Mouse (Mus musculus): ENCODE data around the gene Tradd.
A peak's percentile ranks its signal among the peaks of the same experiment; 100 is the strongest.
"Not testable (repeated sequence)": the region's sequence is repeated elsewhere in the genome, so short reads cannot be mapped to it uniquely, and the experiment has no call there.

Tradd gene

GRCm38 (mm10) chr8:105235206-105235605, 29.2 kb downstream of the Tradd start:
- DNase-seq, result no peak

- DNase-seq, result peak; percentile 29
Observed at GRCm38 (mm10) chr8:105233126-105233935, 31.1 kb downstream of the Tradd start.

GRCm38 (mm10) chr8:105232321-105232693, 32.1 kb downstream of the Tradd start:
- DNase-seq, result not testable (repeated sequence)

GRCm38 (mm10) chr8:105231503-105232320, 32.7 kb downstream of the Tradd start:
- no peak for DNase-seq

GRCm38 (mm10) chr8:105225917-105226316, 38.5 kb downstream of the Tradd start:
- DNase-seq, result no peak

GRCm38 (mm10) chr8:105225272-105225593, 39.2 kb downstream of the Tradd start:
- DNase-seq, result no peak

- peak; percentile 96 for DNase-seq
Observed at GRCm38 (mm10) chr8:105224413-105225271, 39.8 kb downstream of the Tradd start, which contains the start of gene D230025D16Rik. D230025D16Rik (plus strand) TSS chr8:105225145.

- no peak for DNase-seq
Observed at GRCm38 (mm10) chr8:105223850-105224249, 40.6 kb downstream of the Tradd start.

- no peak for DNase-seq
Observed at GRCm38 (mm10) chr8:105217926-105218522, 46.4 kb downstream of the Tradd start.

- DNase-seq, result no peak
Observed at GRCm38 (mm10) chr8:105214104-105214503, 50.3 kb downstream of the Tradd start.

- no peak for DNase-seq
Observed at GRCm38 (mm10) chr8:105209153-105210110, 55.0 kb downstream of the Tradd start.
